Mouse (Mus musculus) adipose tissue, adult 10 weeks (tissue): ENCODE results near the gene Lsm6. TPM values are rescaled to one million over a fixed set of nuclear protein-coding genes. Genes with fewer than 3 reads are reported as not detected.

Experiments used
- polyA plus RNA-seq: library from polyadenylated mRNA; stranded (reverse); fragments of 350-450 nt; fragmentation: Illumina TruSeq; extraction: RNeasy Lipid Tissue Mini Kit (QIAGEN cat#74804); gene quantifications from one replicate; pipeline ENCODE4 v1.2.3, GENCODE M21; 2014; ENCODE audit warnings: low read depth, low replicate concordance

Lsm6 gene
- polyA plus RNA-seq: 37.8 TPM

GRCm38 (mm10) chr8:78820673-78821310, at the start of gene Lsm6:
TSS of gene Lsm6 (minus strand) at chr8:78821140.

Other genes with a start within 250 kb of the Lsm6 start
- 6.0 TPM for gene Zfp827, start 207.3 kb upstream of the Lsm6 start, polyA plus RNA-seq